Mouse (Mus musculus): ENCODE measurements around the gene Atp12a. TPM values are rescaled to one million over a fixed set of nuclear protein-coding genes. Genes with fewer than 3 reads are reported as not detected.

The Atp12a gene
- total RNA-seq (2023) = not detected in 2 replicates

DNA sequence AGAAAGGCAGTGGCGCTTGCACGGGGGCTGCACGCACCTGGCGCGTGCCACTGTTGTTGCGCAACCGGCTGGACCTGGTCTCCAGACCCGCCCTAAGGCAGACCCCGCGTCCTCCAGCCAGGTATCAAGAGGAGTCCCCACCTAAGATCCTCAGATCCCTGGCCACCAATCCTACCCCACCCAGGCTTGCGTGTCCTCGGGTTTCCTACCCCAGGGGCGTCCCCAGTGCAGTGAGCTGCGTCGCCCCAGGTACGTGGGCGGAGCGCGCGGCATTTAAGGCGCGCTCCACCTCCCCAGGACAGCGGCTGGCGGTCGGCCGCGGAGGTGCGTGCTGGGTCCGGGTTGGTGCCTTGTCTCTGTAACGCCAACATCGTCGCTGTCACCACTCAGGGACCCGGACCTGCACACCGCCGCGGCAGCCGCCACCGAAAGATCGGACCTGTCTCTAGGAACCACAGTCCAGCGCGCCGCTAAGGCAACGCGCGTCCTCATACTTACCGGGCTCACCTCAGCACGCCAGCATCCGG, at the start of gene Atp12a:
Gene Atp12a (plus strand): TSS at position 358 of the 527 bp plus-strand sequence.

DNA sequence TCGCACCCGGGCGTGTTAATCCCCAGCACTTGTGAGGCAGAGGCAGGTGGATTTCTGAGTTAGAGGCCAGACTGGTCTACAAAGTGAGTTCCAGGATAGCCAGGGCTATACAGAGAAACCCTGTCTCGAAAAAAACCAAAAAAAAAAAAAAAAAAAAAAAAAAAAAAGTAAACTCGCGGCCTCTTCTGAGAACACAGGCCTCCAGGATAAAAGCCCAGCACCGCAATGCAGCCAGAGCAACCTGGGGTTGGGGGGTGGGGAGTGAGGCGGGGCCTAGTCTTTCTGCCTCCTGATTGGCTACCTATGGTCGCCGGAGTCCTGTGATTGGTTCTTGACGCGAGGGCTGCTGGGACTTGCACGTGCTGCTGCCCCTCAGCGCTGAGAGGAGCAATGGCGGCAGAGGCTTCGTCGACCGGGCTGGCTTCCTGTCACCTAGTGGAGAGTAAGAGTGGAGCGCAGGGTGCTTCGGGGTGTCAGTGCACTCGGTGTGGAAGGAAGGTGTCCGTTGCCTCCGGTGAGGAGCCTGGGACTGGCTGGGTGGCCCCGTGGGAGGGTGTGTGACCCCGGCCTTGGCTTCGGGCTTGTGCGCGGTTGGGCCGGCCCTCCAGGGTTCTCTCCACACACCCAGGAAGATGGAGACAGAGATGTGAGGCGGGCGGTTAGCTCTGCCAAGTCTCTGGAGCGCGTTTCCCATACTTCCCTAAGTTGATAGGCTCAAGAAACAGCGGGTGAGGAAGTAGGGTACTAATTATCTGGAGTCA, 37.6 kb downstream of the Atp12a start, which contains the start of gene Rnf17:
Gene Rnf17 (plus strand): TSS at position 271 of the 761 bp plus-strand sequence.

Other genes starting within 250 kb of the Atp12a start
- gene Gzme, start 244.4 kb upstream of the Atp12a start, total RNA-seq (2023) = not detected in 2 replicates
- not detected in 2 replicates for gene Gzmd, start 232.5 kb upstream of the Atp12a start, total RNA-seq (2023)
- gene Gzmg, start 205.5 kb upstream of the Atp12a start, total RNA-seq (2023) = not detected in 2 replicates
- gene Gzmn, start 190.5 kb upstream of the Atp12a start, total RNA-seq (2023) = not detected in 2 replicates
- not detected in 2 replicates for gene Gzmf, start 153.7 kb upstream of the Atp12a start, total RNA-seq (2023)
- not detected in 2 replicates for gene Gzmc, start 130.4 kb upstream of the Atp12a start, total RNA-seq (2023)
- gene Gzmb, start 102.8 kb upstream of the Atp12a start, total RNA-seq (2023) = 0.27 and 0.76 TPM in 2 replicates
- gene Rnf17, start 37.5 kb downstream of the Atp12a start, total RNA-seq (2023) = 0.41 TPM in 1 of 2 replicates, not detected in the other
- 12.1 and 14.3 TPM in 2 replicates for gene Cenpj, start 210.4 kb downstream of the Atp12a start, total RNA-seq (2023)
- 55.2 and 64.4 TPM in 2 replicates for gene Parp4, start 210.6 kb downstream of the Atp12a start, total RNA-seq (2023)